Mouse (Mus musculus) bone marrow macrophage, adult 2 months (primary cell): ENCODE data around the gene Timm10.

ENCODE experiments used
- CTCF ChIP-seq: IDR thresholded peaks from 2 replicates; pipeline ENCODE4 v1.5.1; 2012; ENCODE audit warnings: low read depth, mild to moderate bottlenecking, low read length, moderate library complexity
- POLR2A ChIP-seq: IDR thresholded peaks from 2 replicates; pipeline ENCODE4 v1.6.1; 2012; ENCODE audit warnings: mild to moderate bottlenecking, low read depth, low read length, borderline replicate concordance

- TF ChIP-seq POLR2A (no peak), CTCF (peak; percentile 86)
Observed at GRCm38 (mm10) chr2:84810886-84811577, 15.8 kb upstream of the Timm10 start.
